Mouse (Mus musculus) myocyte (in vitro differentiated cells): ENCODE measurements at regions not wholly inside any gene's neighbourhood (a gene's known extent, or its start where the extent isn't known, plus 50 kb on each side); places are given as distances from the start of the nearest gene placed in this dataset.

ENCODE experiments used
- E2F4 ChIP-seq: IDR thresholded peaks from one replicate; pipeline ENCODE4 v1.6.1; 2011; ENCODE audit warnings: mild to moderate bottlenecking, control low read depth, moderate library complexity; ENCODE audit not compliant: insufficient read depth
- POLR2A ChIP-seq: IDR thresholded peaks from one replicate; pipeline ENCODE4 v1.6.1; 2011; ENCODE audit warnings: low read depth, mild to moderate bottlenecking, control low read depth, moderate library complexity; ENCODE audit not compliant: insufficient read length
- POLR2AphosphoS2 ChIP-seq: IDR thresholded peaks from one replicate; pipeline ENCODE4 v1.6.1; 2011; ENCODE audit warnings: low read depth, control low read depth; ENCODE audit not compliant: insufficient read length
- TCF3 ChIP-seq: IDR thresholded peaks from one replicate; pipeline ENCODE4 v1.6.1; 2011; ENCODE audit warnings: low read depth, control low read depth; ENCODE audit not compliant: insufficient read length

DNA sequence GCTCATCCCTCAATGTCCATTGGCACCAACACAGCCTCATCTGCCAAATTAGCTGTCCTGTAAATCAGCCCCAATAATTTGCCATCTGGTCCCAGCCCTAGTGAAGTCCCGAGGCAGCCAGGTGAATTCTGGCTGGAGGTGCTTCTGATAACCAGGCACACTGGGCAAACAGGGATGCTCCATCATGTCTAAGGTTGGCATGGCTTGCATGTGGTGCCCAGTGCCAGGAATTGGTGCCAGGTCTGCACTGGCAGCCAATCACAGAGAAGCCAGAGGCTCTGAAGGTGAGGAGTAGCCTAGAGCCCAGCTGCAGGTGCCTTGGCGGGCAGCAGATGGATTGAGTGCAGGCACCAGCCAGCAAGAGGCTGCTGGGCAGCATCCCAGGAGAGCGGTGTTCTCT is 226.7 kb upstream of the Mocs1 start:
- TF ChIP-seq POLR2A = no peak
- no peak for TF ChIP-seq TCF3
- no peak for TF ChIP-seq E2F4
- TF ChIP-seq POLR2AphosphoS2 = no peak
